Mouse (Mus musculus): ENCODE data around the gene Tbx6.

- TF ChIP-seq USF1 (IDR thresholded peaks at IDR 0.05; ENCODE audit: low read depth) (no peak), MYOG (IDR thresholded peaks at IDR 0.05; ENCODE audit: control insufficient read depth, extremely low read depth, insufficient read length) (no peak), CTCF (IDR thresholded peaks at IDR 0.05; ENCODE audit: control insufficient read depth, insufficient read depth, insufficient read length) (no peak), MAX (IDR thresholded peaks at IDR 0.05) (no peak), MYOD1 (IDR thresholded peaks at IDR 0.05; ENCODE audit: control insufficient read depth, insufficient read length, low read depth) (no peak)
Measured at GRCm38 (mm10) chr7:126822741-126823140, 41.5 kb downstream of the Tbx6 start.
